Mouse (Mus musculus) mature B cell (primary cell): ENCODE measurements around the gene Tmem177.

Experiments
- in situ Hi-C: fragments of 300-500 bp; cut with MboI; formaldehyde crosslinking; loops from 2 replicates; pipeline ENCODE4 v1.14.3; 2019

The Tmem177 gene

DNA sequence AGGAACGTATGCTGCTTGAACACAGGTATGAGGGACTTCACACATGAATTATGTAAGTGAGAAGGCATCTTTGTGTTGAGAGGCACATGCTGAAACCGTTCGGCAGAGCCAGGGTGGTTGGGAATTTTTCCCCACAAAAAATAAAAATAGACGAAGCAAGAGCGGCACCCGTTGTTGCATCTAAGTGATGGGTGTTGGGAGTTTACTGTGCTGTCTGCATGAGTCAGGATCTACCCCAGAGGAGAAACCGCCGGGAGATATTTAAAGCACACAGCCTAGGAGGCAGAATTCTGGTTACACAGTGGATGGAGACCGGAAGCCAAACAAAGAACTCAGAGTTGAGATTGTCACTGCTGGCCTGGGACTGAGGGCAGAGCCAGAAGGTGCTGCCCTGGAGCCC, 21.9 kb downstream of the Tmem177 start:
- in situ Hi-C loops: loop anchor here (10.0 kb wide), 1 partner anchor 76 kb away; no protein-coding TSS in a partner anchor

- in situ Hi-C loops: no loop called here
These were observed 23.7 kb downstream of the Tmem177 start for GRCm38 (mm10) chr1:119889347-119889746.

DNA sequence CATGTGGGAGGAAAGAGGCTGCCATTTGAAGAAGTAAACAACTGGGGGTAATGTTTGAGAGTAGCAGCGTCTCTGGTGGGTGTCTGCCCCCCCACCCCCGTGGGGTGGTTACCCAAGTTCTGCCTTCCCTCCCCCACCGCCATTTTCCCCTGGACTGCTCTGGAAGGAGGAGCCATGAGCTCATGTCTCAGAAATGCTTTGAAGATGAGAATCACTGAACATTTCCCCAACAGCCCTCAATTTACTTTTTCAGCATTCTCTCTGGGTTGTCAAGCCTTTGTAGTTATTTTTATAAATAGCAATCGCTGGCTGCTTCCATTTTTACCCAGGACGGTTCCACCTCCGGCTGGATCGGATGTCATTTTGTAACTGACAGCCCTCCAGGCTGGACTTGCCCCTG, 26.7 kb downstream of the Tmem177 start:
- in situ Hi-C loops: no loop called here

DNA sequence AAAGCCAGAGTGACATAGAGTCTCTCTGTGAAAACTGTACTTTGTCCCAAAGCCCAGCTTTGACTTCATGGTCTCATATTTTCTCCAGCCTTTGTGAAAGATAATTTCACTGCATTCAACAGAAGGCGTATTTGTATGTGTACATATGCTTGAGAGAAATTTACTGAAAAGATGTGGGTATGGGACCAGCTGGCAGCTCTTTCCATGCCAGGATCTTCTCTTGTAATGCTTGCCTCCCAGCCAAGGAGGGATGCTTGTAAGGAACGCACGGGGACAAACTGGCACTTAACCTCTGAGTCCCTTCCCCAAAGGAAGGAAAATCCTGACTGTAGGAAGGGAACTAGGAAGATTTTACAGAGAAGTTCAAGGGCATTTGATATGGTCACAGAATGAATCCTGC, 28.7 kb downstream of the Tmem177 start:
- in situ Hi-C loops: no loop called here

DNA sequence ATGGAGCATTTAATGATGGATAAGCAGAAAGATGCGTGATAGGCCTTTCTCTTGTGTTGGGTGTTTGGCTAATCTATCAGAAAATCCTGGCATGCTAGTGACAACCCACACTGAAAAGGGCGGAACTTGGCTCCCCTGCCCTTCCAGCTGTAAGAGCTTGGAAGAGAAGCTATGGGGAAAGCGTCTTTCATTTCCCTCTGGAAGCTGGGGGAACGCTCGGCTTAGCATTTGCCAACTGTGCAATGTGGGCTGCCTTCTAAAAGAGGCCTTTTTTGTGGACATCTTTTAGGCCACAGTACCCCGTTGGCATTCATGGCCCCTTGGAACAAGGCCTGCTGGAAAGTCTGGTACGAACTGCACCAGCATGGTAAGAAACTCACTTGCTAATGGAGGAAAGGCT, 34.1 kb downstream of the Tmem177 start:
- in situ Hi-C loops: no loop called here

- in situ Hi-C loops: no loop called here
These were observed 35.5 kb downstream of the Tmem177 start for GRCm38 (mm10) chr1:119877469-119877868.

GRCm38 (mm10) chr1:119868395-119869161, 44.4 kb downstream of the Tmem177 start:
- in situ Hi-C loops: no loop called here

GRCm38 (mm10) chr1:119867300-119867699, 45.7 kb downstream of the Tmem177 start:
- in situ Hi-C loops: no loop called here

DNA sequence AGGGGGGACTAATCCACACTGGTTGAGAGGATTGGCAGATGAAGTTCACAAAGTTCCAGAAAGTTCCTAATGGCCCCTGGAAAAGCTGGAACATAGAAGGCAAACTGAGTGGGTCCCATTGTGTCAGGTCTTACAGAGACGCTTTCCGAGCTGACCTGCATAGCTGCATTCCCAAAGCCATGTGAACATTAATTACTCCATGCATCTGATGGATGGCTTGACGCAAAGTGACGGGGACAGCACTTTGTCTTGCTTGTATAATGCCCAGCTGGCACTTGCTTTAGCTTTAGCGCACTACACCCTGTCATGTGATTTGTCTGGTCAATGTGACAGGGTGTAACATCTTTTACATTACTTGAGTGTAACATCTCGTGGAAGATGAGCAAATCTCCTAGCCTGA, 47.7 kb downstream of the Tmem177 start:
- in situ Hi-C loops: no loop called here

DNA sequence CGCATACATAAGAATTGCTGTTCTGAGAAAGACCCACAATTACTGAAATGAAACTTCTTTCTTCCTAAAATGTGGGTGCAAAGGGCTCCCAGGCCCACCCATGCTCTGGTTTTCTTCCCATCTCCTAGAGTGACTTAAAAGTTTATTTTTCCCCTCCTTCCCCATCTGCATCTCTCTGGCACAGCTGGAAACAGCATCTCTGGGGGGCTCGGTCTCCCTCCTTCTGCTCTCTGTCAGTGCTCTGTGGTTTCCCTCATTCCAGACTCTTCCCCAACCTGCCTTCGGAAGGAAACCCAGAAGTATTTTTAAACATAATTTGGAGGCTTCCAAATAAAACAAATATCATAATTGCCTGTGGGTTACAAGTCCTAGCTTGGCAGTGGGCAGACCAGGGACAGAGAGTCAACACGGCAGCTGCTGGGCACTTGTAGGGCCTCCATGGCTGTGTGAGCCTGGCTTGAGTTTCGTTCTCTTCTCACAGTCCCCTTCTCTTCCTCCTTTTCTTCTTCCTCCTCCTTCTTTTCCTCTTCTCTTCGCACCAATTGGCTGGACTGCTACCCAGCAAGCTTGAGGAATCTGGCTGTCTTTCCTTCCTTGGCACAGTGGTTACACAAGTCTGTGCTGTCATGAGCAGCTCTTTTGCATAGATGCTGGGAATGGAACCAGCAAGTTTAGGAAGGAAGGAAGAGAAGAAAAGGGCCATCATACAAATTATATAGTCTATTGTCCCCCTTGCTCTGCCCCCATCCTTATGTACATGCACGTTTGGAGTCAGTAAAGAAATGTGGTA, 49.3 kb downstream of the Tmem177 start:
- in situ Hi-C loops: no loop called here

DNA sequence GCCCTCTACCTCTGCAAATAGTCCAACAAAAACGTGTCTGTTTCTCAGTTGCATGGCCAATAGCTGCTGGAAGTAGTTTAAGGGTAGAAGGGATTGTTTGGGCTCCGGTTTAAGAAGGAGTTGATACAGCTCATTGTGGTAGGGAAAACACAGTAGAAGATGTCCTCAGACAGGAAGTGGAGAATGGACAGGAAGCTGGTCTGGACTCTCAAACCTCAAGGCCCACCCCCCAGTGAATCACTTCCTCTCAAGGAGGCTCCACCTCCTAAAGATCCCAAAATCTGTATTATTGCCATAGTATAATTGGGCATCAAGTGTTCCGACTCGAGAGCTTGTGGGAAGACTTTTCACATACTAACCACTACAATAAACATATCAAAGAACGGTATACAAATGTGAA, 53.4 kb downstream of the Tmem177 start:
- in situ Hi-C loops: no loop called here
